Mouse (Mus musculus) liver, adult 10 weeks (tissue): ENCODE results near the gene Acad8. TPM values are rescaled to one million over a fixed set of nuclear protein-coding genes. Genes with fewer than 3 reads are reported as not detected.

Experiments used
- polyA plus RNA-seq: library from polyadenylated mRNA; stranded (reverse); fragments of 350-450 nt; fragmentation: Illumina TruSeq; extraction: RNeasy Lipid Tissue Mini Kit (QIAGEN cat#74804); gene quantifications from one replicate; pipeline ENCODE4 v1.2.3, GENCODE M21; 2014; ENCODE audit warnings: low read depth, low replicate concordance

Acad8 gene
- polyA plus RNA-seq = 36.3 TPM

DNA sequence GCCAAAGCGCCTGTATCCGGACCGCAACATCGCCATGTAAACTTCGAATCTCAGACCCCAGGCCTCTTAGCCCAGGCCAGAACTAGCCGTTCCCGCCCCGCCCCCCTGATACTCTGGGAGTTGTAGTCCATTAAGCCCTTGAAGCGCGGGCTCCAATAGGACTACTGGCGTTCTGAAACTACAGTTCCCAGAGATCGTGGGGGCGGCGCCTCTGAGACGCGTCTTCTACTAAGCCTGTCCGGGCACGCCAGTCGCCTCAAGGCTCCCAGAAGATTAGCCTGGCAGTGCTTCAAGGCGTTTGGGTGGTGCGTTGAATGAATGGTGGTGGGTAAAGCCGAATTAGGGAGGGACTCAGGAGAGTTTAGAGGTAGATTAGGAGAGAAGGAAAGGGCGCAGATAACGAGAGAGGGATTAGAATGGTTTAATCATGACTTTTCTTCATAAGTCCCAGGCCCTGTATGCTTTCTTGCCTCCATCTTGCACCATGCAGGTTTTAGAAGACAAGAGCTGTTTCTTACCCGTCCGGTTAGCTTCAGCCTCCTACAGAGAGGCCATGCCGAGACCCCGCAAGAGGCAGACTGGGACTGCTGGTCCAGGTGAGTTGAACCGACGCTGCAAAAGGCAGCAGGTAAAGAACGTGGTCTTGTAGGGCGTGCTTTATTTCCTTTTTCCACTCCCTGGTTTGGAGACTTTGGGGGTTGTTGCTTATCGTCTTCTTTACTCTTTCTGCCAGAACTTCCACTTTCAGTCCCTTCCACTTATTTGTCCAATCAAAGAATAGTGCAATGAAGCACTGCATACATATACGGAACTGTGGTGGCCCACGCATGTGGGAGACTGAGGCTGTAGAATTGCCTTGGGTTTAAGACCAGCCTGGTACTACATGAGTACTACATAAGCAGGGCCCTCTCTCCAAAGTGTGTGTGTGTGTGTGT is at the start of gene Acad8, which contains the start of gene Thyn1:
Gene Acad8 (minus strand): TSS at position 106 of the 935 bp plus-strand sequence.
Gene Thyn1 (plus strand): TSS at position 250 of the 935 bp plus-strand sequence.

GRCm38 (mm10) chr9:27029828-27030762 is 30.7 kb upstream of the Acad8 start, which contains the start of the genes Vps26b and Ncapd3:
TSS of gene Vps26b (minus strand) at chr9:27030065.
TSS of gene Ncapd3 (plus strand) at chr9:27030175.

Other genes starting within 250 kb of the Acad8 start
- not detected for gene Glb1l2, start 193.1 kb downstream of the Acad8 start, polyA plus RNA-seq
- gene Glb1l3, start 138.7 kb downstream of the Acad8 start, polyA plus RNA-seq = not detected
- gene Gm1110, start 76.5 kb downstream of the Acad8 start, polyA plus RNA-seq = not detected
- 34.1 TPM for gene Thyn1, start 144 bp upstream of the Acad8 start, polyA plus RNA-seq
- 15.6 TPM for gene Vps26b, start 30.5 kb upstream of the Acad8 start, polyA plus RNA-seq
- 8.8 TPM for gene Ncapd3, start 30.6 kb upstream of the Acad8 start, polyA plus RNA-seq
- 1.0 TPM for gene Jam3, start 155.9 kb upstream of the Acad8 start, polyA plus RNA-seq